Mouse (Mus musculus) ES-Bruce4 (cell line): ENCODE measurements at regions not wholly inside any gene's neighbourhood (a gene's known extent, or its start where the extent isn't known, plus 50 kb on each side); places are given as distances from the start of the nearest gene placed in this dataset.

Experiments
- CTCF ChIP-seq: IDR thresholded peaks from one replicate; pipeline ENCODE4 v1.8.1; 2011; ENCODE audit warnings: low read depth, low read length
- EP300 ChIP-seq: IDR thresholded peaks from 2 replicates; pipeline ENCODE4 v1.6.1; 2011; ENCODE audit warnings: low read depth, low read length; ENCODE audit not compliant: insufficient read depth
- POLR2A ChIP-seq: IDR thresholded peaks from one replicate; pipeline ENCODE4 v1.8.1; 2011; ENCODE audit warnings: low read length; ENCODE audit not compliant: insufficient read depth

- no peak for TF ChIP-seq CTCF
- TF ChIP-seq POLR2A, result no peak
- no peak for TF ChIP-seq EP300
Measured at GRCm38 (mm10) chr16:9115548-9115947, 285.6 kb downstream of the 1810013L24Rik start.
